In the genomic region with DNA sequence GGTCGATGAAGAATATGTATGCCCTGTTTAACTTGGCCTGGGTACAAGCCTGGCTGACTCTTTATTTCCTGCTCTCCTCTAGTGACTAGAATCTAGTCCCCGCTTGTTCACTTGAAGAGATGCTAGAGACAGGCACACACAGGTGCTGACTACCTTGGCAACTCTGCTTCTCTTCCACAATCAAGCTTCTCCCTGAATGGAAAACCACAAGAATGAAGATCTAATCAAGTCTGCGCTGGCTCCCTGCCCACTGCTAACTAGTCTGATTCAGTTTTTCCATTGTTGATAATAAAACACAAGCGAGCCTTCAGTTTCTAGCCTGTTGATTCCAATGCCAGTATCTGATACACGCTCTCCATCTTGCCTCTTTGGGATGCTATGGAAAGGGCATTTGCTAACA, we compare ENCODE assay signal across 13 mouse cellular contexts.
DNase-seq lines count a peak whose midpoint lies in the region; ATAC-seq and TF ChIP-seq lines count a peak whose summit lies in the region.
"Had no signal": no experiment of that assay in that cellular context is flagged by ENCODE, and none has a peak within 500 bp of the region (broad histone marks: within the 10 kb centered on the region; RNA-seq: fewer than 3 reads in every experiment).

No protein-coding gene starts in this region.

- no peaks in the 10 kb centered on the region for H3K27me3 ChIP-seq in heart, embryonic 10.5 days (ENCODE audit: insufficient read depth, poor library complexity, severe bottlenecking)
- no peaks in the 10 kb centered on the region for H3K27me3 ChIP-seq in C2C12 (ENCODE audit: control insufficient read depth, insufficient read depth, insufficient read length)
- H3K27me3 ChIP-seq in intestine, embryonic 15.5 days (replicated peaks), result no peaks in the 10 kb centered on the region
- H3K27me3 ChIP-seq: embryonic facial prominence, embryonic 12.5 days; Patski; stomach, embryonic 15.5 days had no signal

- H3K36me3 ChIP-seq in heart, embryonic 10.5 days, result no peaks in the 10 kb centered on the region
- H3K36me3 ChIP-seq in C2C12 (ENCODE audit: control insufficient read depth, insufficient read depth), result no peaks in the 10 kb centered on the region
- no peaks in the 10 kb centered on the region for H3K36me3 ChIP-seq in intestine, embryonic 15.5 days
- H3K36me3 ChIP-seq: embryonic facial prominence, embryonic 12.5 days; stomach, embryonic 15.5 days had no signal

- H3K9ac ChIP-seq in intestine, embryonic 15.5 days, result no peak overlapping the region
- H3K9ac ChIP-seq: embryonic facial prominence, embryonic 12.5 days; stomach, embryonic 15.5 days had no signal

- no peak overlapping the region for H3ac ChIP-seq in C2C12 (ENCODE audit: control insufficient read depth, insufficient read length, low read depth)

- H3K4me2 ChIP-seq in intestine, embryonic 15.5 days (replicated peaks), result no peak overlapping the region
- H3K4me2 ChIP-seq: embryonic facial prominence, embryonic 12.5 days; stomach, embryonic 15.5 days had no signal

- WGBS in heart, embryonic 10.5 days, result 74% methylated on average over 5 of the region's 5 CpGs
- WGBS in intestine, embryonic 15.5 days, result 74% methylated on average over 5 of the region's 5 CpGs

- H3K4me1 ChIP-seq in heart, embryonic 10.5 days, result peaks cover 12% of the 10 kb centered on the region; the same call in 1 of the 2 replicates
- H3K4me1 ChIP-seq in intestine, embryonic 15.5 days (replicated peaks), result no peaks in the 10 kb centered on the region
- H3K4me1 ChIP-seq: embryonic facial prominence, embryonic 12.5 days had no signal

- no peaks in the 10 kb centered on the region for H3K9me3 ChIP-seq in heart, embryonic 10.5 days
- no peaks in the 10 kb centered on the region for H3K9me3 ChIP-seq in intestine, embryonic 15.5 days
- H3K9me3 ChIP-seq: embryonic facial prominence, embryonic 12.5 days; stomach, embryonic 15.5 days had no signal

- DNase-seq in heart, postnatal 4 days, result peak; percentile 37
- no peak for DNase-seq in heart, embryonic 10.5 days (ENCODE audit: low spot score)
- DNase-seq in adrenal gland, adult 2 months, result peak; percentile 59
- peak; percentile 36 for DNase-seq in lung, postnatal 36 days
- DNase-seq in cerebellum, postnatal 25 days, result no peak
- DNase-seq in retina, postnatal 1 day, result no peak
- DNase-seq: gastrocnemius, postnatal 36 days had no signal

- H3K79me3 ChIP-seq in C2C12 (ENCODE audit: low read depth), result no peaks in the 10 kb centered on the region

- no peak overlapping the region for H3K27ac ChIP-seq in heart, embryonic 10.5 days
- H3K27ac ChIP-seq in intestine, embryonic 15.5 days, result no peak overlapping the region
- H3K27ac ChIP-seq: embryonic facial prominence, embryonic 12.5 days; stomach, embryonic 15.5 days had no signal

- ATAC-seq in intestine, embryonic 15.5 days, result no peak
- ATAC-seq: hindbrain, embryonic 16.5 days; Patski had no signal

- no peak overlapping the region for H3K4me3 ChIP-seq in heart, embryonic 10.5 days
- no peak overlapping the region for H3K4me3 ChIP-seq in C2C12 (ENCODE audit: insufficient read depth, poor library complexity, severe bottlenecking)
- no peak overlapping the region for H3K4me3 ChIP-seq in intestine, embryonic 15.5 days (replicated peaks)
- H3K4me3 ChIP-seq: embryonic facial prominence, embryonic 12.5 days; stomach, embryonic 15.5 days had no signal

- H3K79me2 ChIP-seq in C2C12 (ENCODE audit: control insufficient read depth, insufficient read depth), result no peaks in the 10 kb centered on the region

- TF ChIP-seq CTCF in C2C12 (IDR thresholded peaks at IDR 0.05; ENCODE audit: control insufficient read depth, insufficient read depth, insufficient read length), result no peak

TF ChIP-seq in C2C12, 6 proteins besides CTCF, POLR2A, EP300 and RAD21:
- TF ChIP-seq MYOD1 (IDR thresholded peaks at IDR 0.05; ENCODE audit: control insufficient read depth, insufficient read length, low read depth) (peak; percentile 87), FOSL1 (IDR thresholded peaks at IDR 0.05; ENCODE audit: insufficient read depth, low read length, poor library complexity, severe bottlenecking) (no peak)

Comparison
In these comparisons a context has a peak if more than half of its experiments do, and no peak if none do; other contexts are left out.
1. DNase-seq: peak in heart, postnatal 4 days (single experiment), adrenal gland, adult 2 months (single experiment) and lung, postnatal 36 days (single experiment); none in heart, embryonic 10.5 days (single experiment), cerebellum, postnatal 25 days (0 of 2) and retina, postnatal 1 day (single experiment).